Mouse (Mus musculus): ENCODE measurements around the gene Krtap3-3.
"Not testable (repeated sequence)": the region's sequence is repeated elsewhere in the genome, so short reads cannot be mapped to it uniquely, and the experiment has no call there.

Gene Krtap3-3

GRCm38 (mm10) chr11:99550765-99551164, at the start of gene Krtap3-3:
Gene Krtap3-3, minus strand, starts transcription at chr11:99550865.
- no peak for DNase-seq (ENCODE audit: low spot score in 2 of 2)

- DNase-seq (ENCODE audit: low spot score in 2 of 2): not testable (repeated sequence)
These were observed 47.1 kb upstream of the Krtap3-3 start, which contains the start of gene Krtap9-3 for GRCm38 (mm10) chr11:99597742-99598141. Gene Krtap9-3, minus strand, starts transcription at chr11:99598105.

- no peak for DNase-seq (ENCODE audit: low spot score in 2 of 2)
These were observed 40.3 kb upstream of the Krtap3-3 start, which contains the start of gene Krtap1-3 for GRCm38 (mm10) chr11:99590981-99591380. Gene Krtap1-3, minus strand, starts transcription at chr11:99591339.

- no peak for DNase-seq (ENCODE audit: low spot score in 2 of 2)
These were observed 34.4 kb upstream of the Krtap3-3 start for GRCm38 (mm10) chr11:99585096-99585495.

GRCm38 (mm10) chr11:99583245-99583704, 32.6 kb upstream of the Krtap3-3 start, which contains the start of gene Krtap1-4:
Gene Krtap1-4, minus strand, starts transcription at chr11:99583654.
- no peak for DNase-seq (ENCODE audit: low spot score in 2 of 2)

- no peak for DNase-seq (ENCODE audit: low spot score in 2 of 2)
These were observed 30.9 kb upstream of the Krtap3-3 start for GRCm38 (mm10) chr11:99581564-99581963.

- no peak for DNase-seq (ENCODE audit: low spot score in 2 of 2)
These were observed 30.4 kb upstream of the Krtap3-3 start for GRCm38 (mm10) chr11:99581051-99581450.

GRCm38 (mm10) chr11:99580636-99581035, 30.0 kb upstream of the Krtap3-3 start, which contains the start of gene Krtap1-5:
Gene Krtap1-5, minus strand, starts transcription at chr11:99581016.
- no peak for DNase-seq (ENCODE audit: low spot score in 2 of 2)

GRCm38 (mm10) chr11:99574106-99574505, 23.4 kb upstream of the Krtap3-3 start:
- peak; percentile 57 to 84 for DNase-seq (ENCODE audit: low spot score in 2 of 2)

GRCm38 (mm10) chr11:99573164-99573563, 22.5 kb upstream of the Krtap3-3 start:
- DNase-seq (ENCODE audit: low spot score in 2 of 2): no peak

- no peak for DNase-seq (ENCODE audit: low spot score in 2 of 2)
These were observed 15.9 kb upstream of the Krtap3-3 start, which contains the start of gene Krtap3-1 for GRCm38 (mm10) chr11:99566530-99566929. Gene Krtap3-1, minus strand, starts transcription at chr11:99566630.

- no peak for DNase-seq (ENCODE audit: low spot score in 2 of 2)
These were observed 11.9 kb upstream of the Krtap3-3 start for GRCm38 (mm10) chr11:99562580-99562979.

GRCm38 (mm10) chr11:99559366-99559765, 8.7 kb upstream of the Krtap3-3 start, which contains the start of gene Gm11939:
Gene Gm11939, minus strand, starts transcription at chr11:99559466.
- DNase-seq (ENCODE audit: low spot score in 2 of 2): no peak

GRCm38 (mm10) chr11:99557976-99558745, 7.5 kb upstream of the Krtap3-3 start:
- DNase-seq (ENCODE audit: low spot score in 2 of 2): no peak

GRCm38 (mm10) chr11:99556753-99557152, 6.1 kb upstream of the Krtap3-3 start, which contains the start of gene Krtap3-2:
Gene Krtap3-2, minus strand, starts transcription at chr11:99556853.
- no peak for DNase-seq (ENCODE audit: low spot score in 2 of 2)

GRCm38 (mm10) chr11:99556195-99556594, 5.5 kb upstream of the Krtap3-3 start:
- no peak for DNase-seq (ENCODE audit: low spot score in 2 of 2)

GRCm38 (mm10) chr11:99547892-99548291, 2.8 kb downstream of the Krtap3-3 start:
- no peak for DNase-seq (ENCODE audit: low spot score in 2 of 2)

GRCm38 (mm10) chr11:99539721-99540120, 10.9 kb downstream of the Krtap3-3 start:
- peak in 1 of 2 experiments; percentile 27 for DNase-seq (ENCODE audit: low spot score in 2 of 2)

- no peak for DNase-seq (ENCODE audit: low spot score in 2 of 2)
These were observed 29.3 kb downstream of the Krtap3-3 start, which contains the start of gene Krt39 for GRCm38 (mm10) chr11:99521288-99521860. Gene Krt39, minus strand, starts transcription at chr11:99521338.

- no peak for DNase-seq (ENCODE audit: low spot score in 2 of 2)
These were observed 36.6 kb downstream of the Krtap3-3 start for GRCm38 (mm10) chr11:99514098-99514497.

Measured in urinary bladder, postnatal 4 days (tissue).